Mouse (Mus musculus): ENCODE measurements around the gene Slc13a5.

Gene Slc13a5

DNA sequence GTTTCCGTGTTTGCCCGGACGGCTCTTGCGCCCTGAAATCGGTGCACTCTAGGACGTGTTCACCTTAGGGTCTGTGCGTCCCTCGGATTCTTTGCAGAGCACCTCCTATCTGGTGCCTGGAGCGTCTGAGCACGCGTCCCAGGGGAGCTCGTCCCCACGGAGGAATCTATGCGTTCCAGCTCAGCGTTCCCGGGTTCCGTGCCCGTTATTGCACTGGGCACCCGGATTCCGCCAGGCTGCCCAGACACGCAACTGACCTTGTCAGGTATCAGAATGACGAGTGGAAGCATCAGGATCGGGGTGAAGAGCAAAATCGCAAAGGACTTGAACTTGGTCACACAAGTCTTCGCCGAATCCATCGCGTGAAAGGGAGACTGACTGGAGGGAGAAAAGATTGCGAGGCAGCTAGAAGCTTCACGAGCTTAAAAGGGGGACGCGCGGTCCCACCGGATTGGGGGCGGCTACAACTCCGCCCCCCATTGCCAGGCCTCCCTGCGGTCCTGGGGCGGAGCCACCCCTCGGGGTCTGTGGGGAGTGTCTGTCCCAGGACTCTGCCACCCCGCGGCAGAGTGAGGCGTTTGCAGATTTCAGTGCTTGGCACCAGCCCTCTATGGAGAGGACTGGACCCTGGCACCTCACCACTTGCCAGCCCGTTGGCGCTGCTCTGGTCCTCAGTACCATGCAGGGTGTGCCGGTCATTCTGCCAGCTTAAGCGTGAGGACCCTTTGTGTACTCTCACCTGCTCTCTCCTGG, 639 bp downstream of the Slc13a5 start:
- in situ Hi-C loops (cut with MboI; ENCODE audit: low sequenced_read_pairs) = no loop called here

DNA sequence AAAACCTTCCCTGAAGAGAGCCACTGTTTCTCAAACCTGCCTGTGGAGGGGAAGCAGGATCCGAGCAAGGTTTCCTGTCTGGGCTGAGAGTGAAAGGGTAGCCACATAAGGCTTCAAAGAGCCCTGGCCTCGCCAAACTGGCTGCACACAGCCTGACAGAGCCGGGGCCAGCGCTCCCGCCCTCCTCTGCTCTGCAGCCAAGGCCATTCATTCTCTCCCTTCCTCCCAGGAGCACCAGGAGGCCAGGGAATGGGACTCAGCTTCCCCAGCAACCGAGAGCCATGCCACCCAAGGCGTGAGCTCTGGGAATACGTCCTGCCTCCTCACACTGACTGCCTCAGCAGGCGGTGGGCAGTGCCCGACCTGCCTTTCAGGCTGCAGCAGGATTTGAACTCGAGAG, 1.5 kb downstream of the Slc13a5 start:
- in situ Hi-C loops (cut with MboI; ENCODE audit: low sequenced_read_pairs) = no loop called here

GRCm38 (mm10) chr11:72256441-72256840, 10.6 kb downstream of the Slc13a5 start:
- in situ Hi-C loops (cut with MboI; ENCODE audit: low sequenced_read_pairs) = no loop called here

GRCm38 (mm10) chr11:72255629-72256028, 11.4 kb downstream of the Slc13a5 start:
- in situ Hi-C loops (cut with MboI; ENCODE audit: low sequenced_read_pairs) = no loop called here

DNA sequence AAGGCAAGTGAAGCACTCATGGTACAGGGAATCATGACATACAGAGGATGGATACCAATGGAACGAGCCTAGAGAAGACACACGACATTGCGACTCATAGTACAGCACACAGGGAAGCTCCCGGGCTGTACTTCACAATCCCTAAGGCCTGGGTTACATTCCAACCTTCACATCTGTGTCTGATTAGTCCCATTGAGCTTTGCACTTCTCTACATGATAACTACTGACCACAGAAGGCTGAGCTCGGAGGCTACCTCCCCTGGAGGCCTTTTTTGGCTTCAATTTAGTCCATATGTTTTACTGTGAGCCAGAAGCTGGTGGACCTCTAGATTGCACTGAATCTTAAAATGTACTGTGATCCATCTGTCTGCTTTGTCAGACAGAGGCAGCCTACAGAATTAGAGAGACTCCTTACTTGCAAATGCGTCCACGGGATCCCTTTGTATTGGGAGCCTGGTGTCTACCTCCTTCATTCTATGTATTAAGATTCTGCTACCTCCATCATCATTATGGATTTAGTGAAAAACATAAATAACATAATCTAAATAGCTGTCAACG, 21.7 kb downstream of the Slc13a5 start:
- in situ Hi-C loops (cut with MboI; ENCODE audit: low sequenced_read_pairs) = loop anchor here (25.0 kb wide), 1 partner anchor 167 kb away; the partner anchor contains the start of gene Smtnl2

DNA sequence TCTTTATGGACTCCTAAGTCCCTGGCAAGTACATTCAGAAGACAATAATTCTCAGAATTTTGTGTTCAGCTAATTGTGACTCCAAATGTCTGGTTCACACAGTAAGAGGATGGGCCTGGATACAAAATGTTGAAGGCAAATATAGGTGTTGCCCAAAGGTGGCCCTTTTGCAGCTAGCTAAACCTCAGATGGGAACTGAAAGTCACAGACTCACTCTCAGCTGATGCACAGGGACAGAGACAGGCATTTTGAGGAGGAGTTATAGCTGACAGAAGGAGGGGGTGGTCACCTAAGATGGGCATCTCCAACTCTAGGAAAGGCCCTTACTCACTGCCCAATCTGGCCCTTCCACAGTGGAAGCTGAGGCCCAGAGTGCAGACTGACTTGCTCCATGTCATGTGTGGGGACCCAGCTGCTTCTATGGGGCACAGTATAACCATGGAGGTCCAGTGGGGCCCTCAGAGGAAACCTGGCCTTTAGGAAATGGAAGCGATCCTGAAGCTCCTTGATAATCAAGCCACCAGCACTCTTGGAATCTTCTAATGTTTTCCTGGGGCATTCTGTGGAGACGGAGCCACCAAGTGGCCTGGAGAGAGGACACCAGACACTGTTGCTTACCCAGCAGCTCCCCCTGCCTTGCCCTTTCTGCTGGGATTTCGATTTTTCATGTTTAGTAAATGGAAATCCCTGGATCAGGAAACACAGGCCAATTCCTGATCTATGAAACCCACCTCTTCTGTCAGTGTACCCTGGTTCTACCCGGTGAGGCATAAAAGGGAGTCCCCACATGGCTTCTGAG, 26.8 kb downstream of the Slc13a5 start:
- in situ Hi-C loops (cut with MboI; ENCODE audit: low sequenced_read_pairs) = loop anchor here (25.0 kb wide), 1 partner anchor 172 kb away; the partner anchor contains the start of gene Smtnl2

- in situ Hi-C loops (cut with MboI; ENCODE audit: low sequenced_read_pairs) = loop anchor here (25.0 kb wide), 1 partner anchor 178 kb away; the partner anchor contains the start of gene Smtnl2
Measured at GRCm38 (mm10) chr11:72234013-72234412, 33.0 kb downstream of the Slc13a5 start.

GRCm38 (mm10) chr11:72232991-72233390, 34.0 kb downstream of the Slc13a5 start:
- in situ Hi-C loops (cut with MboI; ENCODE audit: low sequenced_read_pairs) = loop anchor here (25.0 kb wide), 1 partner anchor 179 kb away; the partner anchor contains the start of gene Smtnl2

GRCm38 (mm10) chr11:72232068-72232467, 35.0 kb downstream of the Slc13a5 start:
- in situ Hi-C loops (cut with MboI; ENCODE audit: low sequenced_read_pairs) = loop anchor here (25.0 kb wide), 1 partner anchor 180 kb away; the partner anchor contains the start of gene Smtnl2

DNA sequence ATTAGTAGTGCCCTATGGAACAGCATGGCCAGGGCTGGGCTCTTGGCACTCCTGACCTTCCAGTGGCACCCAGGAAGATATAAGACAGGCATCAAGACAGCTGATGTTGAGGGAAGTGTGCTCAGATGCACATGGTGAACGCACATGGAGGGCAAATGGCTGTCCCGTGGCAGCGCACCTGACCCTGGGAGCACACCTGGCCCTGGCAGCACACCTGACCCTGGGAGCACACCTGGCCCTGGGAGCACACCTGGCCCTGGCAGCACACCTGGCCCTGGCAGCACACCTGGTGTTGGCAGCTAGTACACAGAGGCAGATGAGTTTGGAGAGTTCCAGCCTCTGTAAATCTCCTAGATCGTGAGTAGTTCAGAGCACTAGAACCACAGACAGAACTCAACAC, 38.5 kb downstream of the Slc13a5 start:
- in situ Hi-C loops (cut with MboI; ENCODE audit: low sequenced_read_pairs) = loop anchor here (25.0 kb wide), 1 partner anchor 184 kb away; the partner anchor contains the start of gene Smtnl2

- in situ Hi-C loops (cut with MboI; ENCODE audit: low sequenced_read_pairs) = loop anchor here (25.0 kb wide), 1 partner anchor 185 kb away; the partner anchor contains the start of gene Smtnl2
Measured at GRCm38 (mm10) chr11:72226901-72227300, 40.1 kb downstream of the Slc13a5 start.

GRCm38 (mm10) chr11:72226020-72226791, 40.8 kb downstream of the Slc13a5 start:
- in situ Hi-C loops (cut with MboI; ENCODE audit: low sequenced_read_pairs) = loop anchor here (25.0 kb wide), 1 partner anchor 186 kb away; the partner anchor contains the start of gene Smtnl2

GRCm38 (mm10) chr11:72224865-72225264, 42.2 kb downstream of the Slc13a5 start:
- in situ Hi-C loops (cut with MboI; ENCODE audit: low sequenced_read_pairs) = loop anchor here (25.0 kb wide), 2 partner anchors 187 to 512 kb away; partner anchors contain the start of gene Smtnl2

- in situ Hi-C loops (cut with MboI; ENCODE audit: low sequenced_read_pairs) = loop anchor here (25.0 kb wide), 1 partner anchor 514 kb away; no protein-coding TSS in a partner anchor
Measured at GRCm38 (mm10) chr11:72223414-72223813, 43.6 kb downstream of the Slc13a5 start.

DNA sequence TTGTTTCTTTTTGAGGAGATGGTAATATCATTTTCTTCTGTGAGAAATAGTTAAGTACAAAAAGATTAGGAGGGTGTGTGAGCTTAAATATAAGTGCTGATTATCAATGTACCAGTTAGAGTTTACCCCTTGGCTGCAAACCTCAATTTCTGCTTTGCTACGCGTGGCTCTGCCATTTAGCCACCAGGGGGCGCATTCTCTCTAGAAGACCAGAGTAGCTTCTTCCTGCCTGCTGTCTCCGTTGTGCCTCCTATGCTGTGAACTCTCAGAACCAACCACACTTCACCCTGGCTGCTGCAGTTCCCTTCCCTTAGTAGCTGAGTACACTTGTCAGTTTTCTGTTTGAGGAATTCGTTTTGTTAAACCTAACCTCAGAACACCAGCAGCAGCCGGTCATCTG, 45.7 kb downstream of the Slc13a5 start:
- in situ Hi-C loops (cut with MboI; ENCODE audit: low sequenced_read_pairs) = loop anchor here (25.0 kb wide), 1 partner anchor 516 kb away; no protein-coding TSS in a partner anchor

GRCm38 (mm10) chr11:72217116-72217515, 49.9 kb downstream of the Slc13a5 start:
- in situ Hi-C loops (cut with MboI; ENCODE audit: low sequenced_read_pairs) = loop anchor here (10.0 to 25.0 kb wide), 2 partner anchors 348 to 520 kb away; no protein-coding TSS in a partner anchor

DNA sequence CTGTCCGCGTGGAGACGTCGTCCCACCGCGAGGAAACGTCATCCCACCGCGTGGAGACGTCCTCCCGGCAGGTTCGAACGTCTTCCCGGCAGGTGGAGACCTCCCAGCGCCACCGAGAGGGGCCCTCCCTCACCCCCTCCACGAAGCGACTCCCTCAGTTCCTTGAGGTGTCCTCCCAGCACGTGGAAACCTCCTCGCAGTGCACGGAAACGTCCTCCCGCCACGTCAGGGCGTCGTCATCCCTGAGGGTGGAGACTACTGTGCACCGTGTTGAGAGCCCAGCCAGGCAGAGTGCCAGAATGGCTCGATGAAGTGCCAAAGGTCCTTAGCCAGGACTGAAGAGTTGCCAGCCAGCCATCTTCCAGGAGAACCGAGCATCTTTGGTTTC, 51.6 kb downstream of the Slc13a5 start, which contains the start of gene Med31:
TSS of gene Med31 (minus strand) at position 183 of the 388 bp plus-strand sequence.
- in situ Hi-C loops (cut with MboI; ENCODE audit: low sequenced_read_pairs) = loop anchor here (10.0 to 25.0 kb wide), 2 partner anchors 349 to 522 kb away; no protein-coding TSS in a partner anchor

- in situ Hi-C loops (cut with MboI; ENCODE audit: low sequenced_read_pairs) = loop anchor here (10.0 to 25.0 kb wide), 2 partner anchors 350 to 523 kb away; no protein-coding TSS in a partner anchor
Measured at GRCm38 (mm10) chr11:72214591-72215409, 52.2 kb downstream of the Slc13a5 start.

Data from CH12F3 (cell line).